Mouse (Mus musculus): ENCODE results near the gene Acvr1b. TPM values are rescaled to one million over a fixed set of nuclear protein-coding genes. Genes with fewer than 3 reads are reported as not detected.
A peak's percentile ranks its signal among the peaks of the same experiment; 100 is the strongest.

Acvr1b gene
- polyA plus RNA-seq, 1 experiment from 2014 or later = 22.8 TPM

DNA sequence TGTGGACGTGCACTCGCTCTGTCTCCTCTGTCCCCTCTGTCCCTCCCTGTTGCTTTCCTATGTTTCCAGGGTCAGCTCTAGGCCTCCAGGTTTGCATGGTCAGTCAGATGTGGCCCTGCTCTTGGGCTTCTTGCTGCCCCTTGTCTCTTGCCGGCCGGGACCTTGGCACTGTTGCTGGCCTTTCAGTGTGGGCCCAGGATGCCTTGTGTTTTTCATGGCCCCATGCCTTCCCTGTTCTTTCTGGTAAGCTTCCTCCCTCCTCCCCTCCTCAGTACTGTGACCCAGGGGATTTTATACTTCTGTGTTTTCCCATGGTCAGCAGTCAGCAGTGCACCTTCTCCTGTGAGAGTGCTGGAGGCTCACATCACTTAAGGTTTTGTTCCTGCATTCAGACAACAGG lies 7.6 kb downstream of the Acvr1b start:
- no peaks in the 10 kb centered on the region for H3K27me3 ChIP-seq
- no peak overlapping the region for H3K9ac ChIP-seq (replicated peaks)
- no peaks in the 10 kb centered on the region for H3K9me3 ChIP-seq
- H3K4me2 ChIP-seq (replicated peaks) = no peak overlapping the region
- H3K4me1 ChIP-seq = peaks cover 42% of the 10 kb centered on the region
- peaks cover 4% of the 10 kb centered on the region; the same call in 1 of the 2 replicates for H3K36me3 ChIP-seq
- no peak overlapping the region for H3K27ac ChIP-seq (replicated peaks)
- WGBS = 27% methylated on average over 4 of the region's 4 CpGs
- no peak overlapping the region for H3K4me3 ChIP-seq
- no peak for ATAC-seq (replicated peaks)

DNA sequence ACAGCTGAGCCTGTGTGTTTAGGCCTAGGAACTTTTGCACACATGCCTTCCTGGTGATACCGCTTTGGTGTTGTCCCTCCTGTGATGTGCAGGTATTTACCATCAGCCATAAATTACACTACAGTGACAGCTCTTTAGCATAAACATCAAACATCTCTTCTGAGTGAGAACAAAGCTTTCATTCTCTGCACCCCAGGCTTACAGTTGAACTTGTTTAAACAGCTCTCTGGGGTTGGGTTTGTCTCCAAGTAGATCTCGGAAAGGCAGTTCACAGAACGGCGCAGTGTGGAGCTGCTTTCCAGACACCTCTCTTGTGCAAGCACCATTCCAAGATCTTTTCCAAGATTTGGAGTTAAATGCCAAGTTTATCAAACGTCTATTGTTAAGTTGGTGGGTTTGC lies 8.8 kb downstream of the Acvr1b start:
- 35% methylated on average over 5 of the region's 5 CpGs for WGBS

DNA sequence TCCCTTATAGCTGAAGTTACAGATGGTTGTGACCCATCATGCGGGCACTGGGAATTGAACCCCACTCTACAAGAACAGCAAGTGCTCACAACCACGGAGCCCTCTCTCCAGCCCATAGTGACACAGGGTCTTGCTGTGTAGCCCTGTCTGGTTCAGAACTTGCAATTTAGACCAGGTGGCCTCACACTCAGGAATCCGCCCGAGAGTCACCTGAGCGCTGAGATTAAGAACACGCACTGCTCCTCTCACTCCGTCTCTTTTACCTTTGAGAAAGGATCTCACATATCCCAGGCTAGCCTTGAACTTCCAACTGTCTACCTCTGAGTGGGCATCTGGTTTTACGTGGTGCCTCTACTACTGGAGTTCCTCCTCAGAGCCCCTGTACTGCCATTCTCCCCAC lies 10.4 kb downstream of the Acvr1b start:
- WGBS = 96% methylated on average over 8 of the region's 8 CpGs
- no peak overlapping the region for H3K27ac ChIP-seq (replicated peaks)
- no peak overlapping the region for H3K9ac ChIP-seq (replicated peaks)
- peaks cover 4% of the 10 kb centered on the region; the same call in 1 of the 2 replicates for H3K36me3 ChIP-seq
- H3K4me2 ChIP-seq (replicated peaks) = no peak overlapping the region
- no peaks in the 10 kb centered on the region for H3K27me3 ChIP-seq
- no peaks in the 10 kb centered on the region for H3K9me3 ChIP-seq
- ATAC-seq (replicated peaks) = no peak
- H3K4me3 ChIP-seq = no peak overlapping the region
- peaks cover 20% of the 10 kb centered on the region for H3K4me1 ChIP-seq

More for the DNA sequence above, 8.8 kb downstream of the Acvr1b start:
- no peak overlapping the region for H3K9ac ChIP-seq (replicated peaks)
- H3K4me2 ChIP-seq (replicated peaks) = no peak overlapping the region
- peaks cover 4% of the 10 kb centered on the region; the same call in 1 of the 2 replicates for H3K36me3 ChIP-seq
- H3K4me3 ChIP-seq = no peak overlapping the region
- H3K4me1 ChIP-seq = peaks cover 32% of the 10 kb centered on the region
- H3K27me3 ChIP-seq = no peaks in the 10 kb centered on the region
- ATAC-seq (replicated peaks) = no peak
- no peaks in the 10 kb centered on the region for H3K9me3 ChIP-seq
- no peak overlapping the region for H3K27ac ChIP-seq (replicated peaks)

DNA sequence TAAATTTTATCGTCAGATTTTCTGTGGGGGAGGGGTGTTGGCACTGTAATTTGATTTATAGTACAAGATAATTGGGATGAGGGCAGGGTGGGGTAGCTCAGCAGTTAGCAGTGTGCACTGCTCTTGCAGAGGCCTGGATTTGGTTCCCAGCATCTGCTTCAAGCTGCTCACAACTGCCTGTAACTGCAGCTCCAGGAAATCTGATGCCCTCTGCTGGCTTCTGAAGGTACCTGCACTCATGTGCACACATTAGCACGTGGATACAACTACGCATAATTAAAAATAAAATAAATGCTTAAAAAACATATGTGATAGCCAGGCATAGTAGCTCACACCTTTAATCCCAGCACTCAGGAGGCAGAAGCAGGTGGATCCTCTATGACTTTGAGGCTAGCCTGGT lies 11.7 kb downstream of the Acvr1b start:
- no peak for ATAC-seq (replicated peaks)
- Histone ChIP-seq H3K9me3 (no peaks in the 10 kb centered on the region), H3K27me3 (no peaks in the 10 kb centered on the region), H3K9ac (replicated peaks) (no peak overlapping the region), H3K4me2 (replicated peaks) (no peak overlapping the region), H3K4me3 (no peak overlapping the region), H3K4me1 (peaks cover 17% of the 10 kb centered on the region), H3K27ac (replicated peaks) (no peak overlapping the region), H3K36me3 (peaks cover 4% of the 10 kb centered on the region; the same call in 1 of the 2 replicates)
- 93% methylated on average over 3 of the region's 3 CpGs for WGBS

DNA sequence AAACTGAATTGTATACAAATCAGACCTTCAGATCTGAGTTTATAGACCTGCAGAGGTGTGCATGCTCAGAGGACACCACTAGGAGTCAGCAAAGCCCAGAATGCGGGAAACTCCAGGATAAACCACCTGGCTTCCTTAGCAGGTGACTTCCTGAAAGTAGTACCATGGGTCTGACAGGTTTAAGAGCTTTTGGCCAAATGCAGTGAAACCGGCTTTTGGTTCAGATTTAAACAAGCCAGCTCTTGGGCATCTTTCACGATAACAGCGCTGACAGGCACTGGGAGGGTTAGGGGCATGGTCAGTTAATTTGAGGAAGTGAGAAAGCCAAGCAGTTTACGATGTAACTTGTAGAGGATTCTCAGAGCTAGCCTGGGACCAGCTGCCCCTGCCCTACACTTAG lies 14.0 kb downstream of the Acvr1b start:
- Histone ChIP-seq H3K4me1 (peaks cover 29% of the 10 kb centered on the region), H3K9ac (replicated peaks) (no peak overlapping the region), H3K27me3 (no peaks in the 10 kb centered on the region), H3K36me3 (peaks cover 4% of the 10 kb centered on the region; the same call in 1 of the 2 replicates), H3K4me2 (replicated peaks) (no peak overlapping the region), H3K9me3 (no peaks in the 10 kb centered on the region), H3K4me3 (no peak overlapping the region), H3K27ac (replicated peaks) (no peak overlapping the region)
- no peak for ATAC-seq (replicated peaks)
- 87% methylated on average over 5 of the region's 5 CpGs for WGBS

DNA sequence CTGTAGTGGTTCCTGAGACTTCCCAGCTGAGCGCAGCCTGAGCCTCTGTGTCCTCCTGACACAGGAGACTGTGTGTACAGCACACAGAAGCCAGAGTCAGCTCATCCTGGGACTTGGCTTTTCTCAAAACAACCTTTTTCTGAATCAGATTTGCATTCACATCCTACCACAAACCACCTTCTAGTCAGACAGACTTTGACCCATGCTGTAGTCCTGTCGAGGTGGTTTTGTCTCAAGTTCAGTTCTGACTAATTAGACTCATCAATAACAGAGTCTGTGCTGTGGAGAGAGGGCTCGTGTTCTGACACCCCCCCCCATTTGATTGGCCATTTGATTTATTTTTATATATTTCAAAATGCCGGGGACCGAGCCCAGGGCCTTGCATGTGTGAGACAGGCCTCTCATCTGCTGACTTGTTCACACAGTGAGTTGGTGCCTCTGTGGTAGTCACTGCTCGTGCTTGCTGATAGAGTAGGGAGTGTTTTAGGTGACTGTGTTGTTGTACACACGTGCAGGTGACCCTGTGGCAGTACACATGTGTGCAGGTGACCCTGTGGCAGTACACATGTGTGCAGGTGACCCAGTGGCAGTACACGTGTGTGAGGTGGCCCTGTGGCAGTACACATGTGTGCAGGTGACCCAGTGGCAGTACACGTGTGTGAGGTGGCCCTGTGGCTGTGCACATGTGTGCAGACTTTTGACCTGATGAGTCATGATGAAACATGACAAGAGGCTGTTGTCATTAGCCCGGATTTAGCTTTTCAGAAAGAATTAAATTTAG lies 16.3 kb downstream of the Acvr1b start:
- H3K27ac ChIP-seq (replicated peaks) = no peak overlapping the region
- ATAC-seq (replicated peaks) = no peak
- no peak overlapping the region for H3K4me2 ChIP-seq (replicated peaks)
- peaks cover 28% of the 10 kb centered on the region for H3K4me1 ChIP-seq
- H3K9ac ChIP-seq (replicated peaks) = no peak overlapping the region
- peaks cover 13% of the 10 kb centered on the region for H3K36me3 ChIP-seq
- H3K9me3 ChIP-seq = no peaks in the 10 kb centered on the region
- 75% methylated on average over 10 of the region's 10 CpGs for WGBS
- no peak overlapping the region for H3K4me3 ChIP-seq
- H3K27me3 ChIP-seq = no peaks in the 10 kb centered on the region

DNA sequence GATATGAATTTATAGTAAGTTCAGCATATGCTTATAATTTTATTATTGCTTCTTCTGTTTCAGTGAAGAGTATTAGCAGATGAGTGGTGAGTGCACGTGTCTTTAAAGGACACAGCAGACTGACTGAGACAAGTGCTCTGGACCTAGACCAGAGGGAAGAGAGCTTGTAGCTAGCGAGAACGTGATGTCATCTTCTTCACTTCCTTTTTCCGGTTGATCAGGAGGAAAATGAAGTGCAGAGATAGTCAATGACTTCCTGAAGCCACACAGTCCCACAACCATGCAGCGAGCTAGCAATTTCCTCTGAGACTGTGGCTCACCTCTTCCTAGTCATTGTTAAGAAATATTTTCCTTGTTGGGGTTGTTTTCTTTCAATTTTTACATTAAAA lies 16.9 kb downstream of the Acvr1b start:
- Histone ChIP-seq H3K27me3 (no peaks in the 10 kb centered on the region), H3K27ac (replicated peaks) (no peak overlapping the region), H3K9ac (replicated peaks) (no peak overlapping the region), H3K4me1 (peaks cover 28% of the 10 kb centered on the region), H3K4me3 (no peak overlapping the region), H3K4me2 (replicated peaks) (no peak overlapping the region), H3K36me3 (peaks cover 14% of the 10 kb centered on the region), H3K9me3 (no peaks in the 10 kb centered on the region)
- WGBS = 70% methylated on average over 5 of the region's 5 CpGs
- no peak for ATAC-seq (replicated peaks)

DNA sequence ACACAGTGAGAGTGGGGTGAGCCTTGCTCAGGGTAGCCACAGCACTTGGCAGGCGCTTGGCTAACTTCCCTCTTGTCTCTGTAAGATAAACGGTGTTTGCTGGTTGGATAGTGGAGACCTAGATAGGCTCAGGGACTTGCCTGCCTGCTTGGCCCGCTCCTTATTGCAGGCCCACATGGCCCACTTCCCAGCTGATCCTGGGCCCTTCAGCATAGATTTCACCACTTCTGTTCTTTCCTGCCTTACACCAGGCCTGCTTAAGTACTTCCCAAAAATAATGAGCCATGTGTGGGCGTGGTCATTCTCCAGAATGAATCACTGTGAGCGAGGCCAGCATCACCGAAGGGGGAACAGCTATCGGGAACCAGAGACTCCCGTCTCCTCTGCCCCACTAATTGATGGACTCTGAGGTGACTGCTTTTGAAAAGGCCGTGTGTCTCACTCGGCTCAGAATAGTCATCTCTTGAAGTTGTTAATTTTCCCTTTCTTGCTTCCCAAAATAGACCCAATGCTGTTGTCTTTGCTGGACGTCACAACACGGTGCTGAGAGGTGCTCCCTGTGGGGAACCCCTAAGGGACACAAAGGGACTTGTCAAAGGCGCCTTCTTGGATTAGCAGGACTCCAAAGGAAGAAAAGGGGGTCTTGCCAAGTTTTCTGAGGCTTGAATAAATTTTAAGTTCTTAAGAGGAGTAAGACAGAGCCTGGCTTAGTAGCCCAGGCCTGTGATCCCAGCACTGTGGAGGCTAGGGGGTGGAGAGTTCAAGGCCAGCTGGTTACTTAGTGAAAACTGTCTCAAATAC lies 17.8 kb downstream of the Acvr1b start:
- no peaks in the 10 kb centered on the region for H3K27me3 ChIP-seq
- H3K9ac ChIP-seq (replicated peaks) = no peak overlapping the region
- peaks cover 28% of the 10 kb centered on the region for H3K4me1 ChIP-seq
- H3K4me3 ChIP-seq = no peak overlapping the region
- H3K4me2 ChIP-seq (replicated peaks) = no peak overlapping the region
- 0 out of 2 replicates have a peak overlapping the region, but pooled peaks have one; percentile 17 for H3K27ac ChIP-seq (replicated peaks)
- peaks cover 23% of the 10 kb centered on the region for H3K36me3 ChIP-seq
- 5% methylated on average over 13 of the region's 13 CpGs for WGBS
- H3K9me3 ChIP-seq = no peaks in the 10 kb centered on the region
- peak; percentile 85 for ATAC-seq (replicated peaks)

DNA sequence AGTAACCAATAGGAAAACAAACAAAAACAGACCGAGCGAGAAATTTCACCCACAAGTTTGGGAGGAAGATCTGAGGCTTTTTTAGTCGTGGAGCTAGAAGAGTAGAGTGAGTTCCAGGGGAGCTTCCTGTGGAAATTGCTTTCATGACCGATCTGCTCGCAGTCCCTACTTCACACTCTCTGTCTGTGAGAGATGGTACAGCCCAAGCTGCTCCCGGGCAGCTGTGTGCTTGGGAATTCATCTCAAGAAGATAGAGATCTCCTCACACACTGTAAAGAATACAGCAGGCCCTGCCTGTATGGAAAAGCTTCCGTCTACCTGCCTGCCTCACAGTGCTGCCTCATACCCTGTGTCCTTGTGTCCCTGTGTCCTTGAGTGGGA lies 18.4 kb downstream of the Acvr1b start:
- Histone ChIP-seq H3K4me1 (peaks cover 28% of the 10 kb centered on the region), H3K9me3 (no peaks in the 10 kb centered on the region), H3K27ac (replicated peaks) (0 out of 2 replicates have a peak overlapping the region, but pooled peaks have one; percentile 17), H3K4me2 (replicated peaks) (no peak overlapping the region), H3K4me3 (no peak overlapping the region), H3K36me3 (peaks cover 27% of the 10 kb centered on the region), H3K9ac (replicated peaks) (no peak overlapping the region), H3K27me3 (no peaks in the 10 kb centered on the region)
- ATAC-seq (replicated peaks) = no peak
- WGBS = 25% methylated on average over 7 of the region's 7 CpGs

DNA sequence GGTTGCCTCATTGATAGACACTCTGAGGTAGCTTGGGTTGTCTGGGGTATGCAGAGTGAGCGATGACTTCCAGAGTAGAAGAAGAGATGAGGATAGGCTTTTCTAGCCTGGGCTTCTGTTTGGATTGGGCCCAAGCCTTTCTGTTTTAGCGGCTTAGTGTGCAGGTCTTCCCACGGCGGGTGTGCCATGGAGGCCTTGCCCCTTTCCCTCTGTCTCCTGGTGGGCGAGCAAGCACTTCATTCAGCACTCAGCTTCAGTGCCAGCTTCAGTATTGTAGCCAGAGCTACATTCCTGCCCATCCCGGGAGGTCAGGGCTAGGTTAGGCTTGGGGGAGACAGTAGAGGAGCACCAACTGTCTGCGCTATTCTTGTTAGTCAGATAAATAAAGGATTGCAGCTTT lies 18.8 kb downstream of the Acvr1b start:
- no peak for ATAC-seq (replicated peaks)
- Histone ChIP-seq H3K4me3 (no peak overlapping the region), H3K27me3 (no peaks in the 10 kb centered on the region), H3K36me3 (peaks cover 31% of the 10 kb centered on the region), H3K4me2 (replicated peaks) (no peak overlapping the region), H3K9ac (replicated peaks) (no peak overlapping the region), H3K9me3 (no peaks in the 10 kb centered on the region), H3K4me1 (peaks cover 28% of the 10 kb centered on the region), H3K27ac (replicated peaks) (no peak overlapping the region)
- 79% methylated on average over 7 of the region's 7 CpGs for WGBS

DNA sequence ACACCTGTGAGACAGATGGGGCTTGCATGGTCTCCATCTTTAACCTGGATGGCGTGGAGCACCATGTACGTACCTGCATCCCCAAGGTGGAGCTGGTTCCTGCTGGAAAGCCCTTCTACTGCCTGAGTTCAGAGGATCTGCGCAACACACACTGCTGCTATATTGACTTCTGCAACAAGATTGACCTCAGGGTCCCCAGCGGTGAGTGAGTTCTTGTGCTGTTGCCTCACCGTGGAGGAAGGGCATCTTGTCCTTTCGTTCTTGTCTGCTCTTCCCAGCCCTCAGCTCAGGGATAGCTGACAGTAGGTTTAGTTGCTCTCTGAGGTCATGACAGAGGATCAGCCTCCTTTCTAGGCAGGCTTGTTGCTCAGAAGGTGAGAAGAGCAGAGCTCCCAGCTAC lies 20.1 kb downstream of the Acvr1b start:
- no peak for ATAC-seq (replicated peaks)
- no peak overlapping the region for H3K9ac ChIP-seq (replicated peaks)
- H3K4me1 ChIP-seq = peaks cover 28% of the 10 kb centered on the region
- H3K4me3 ChIP-seq = no peak overlapping the region
- H3K9me3 ChIP-seq = no peaks in the 10 kb centered on the region
- H3K27me3 ChIP-seq = no peaks in the 10 kb centered on the region
- peaks cover 36% of the 10 kb centered on the region for H3K36me3 ChIP-seq
- H3K27ac ChIP-seq (replicated peaks) = no peak overlapping the region
- WGBS = 99% methylated on average over 6 of the region's 6 CpGs
- H3K4me2 ChIP-seq (replicated peaks) = no peak overlapping the region
